Mouse (Mus musculus) intestine, embryonic 16.5 days (tissue): ENCODE results near the gene Ptges2. TPM values are rescaled to one million over a fixed set of nuclear protein-coding genes. Genes with fewer than 3 reads are reported as not detected.
"Not testable (repeated sequence)": the region's sequence is repeated elsewhere in the genome, so short reads cannot be mapped to it uniquely, and the experiment has no call there.

Experiments used
- ATAC-seq: fragments of 200-750 bp; cut with Nextera tagmentation; 2 replicates; pipeline ENCODE4 v1.8.0; 2017; ENCODE audit warnings: moderate TSS enrichment, moderate library complexity
- H3K27ac ChIP-seq: fragments of 300-500 bp; sonication (generic); 2 replicates; pipeline ENCODE4 v1.5.1; 2014; ENCODE audit warnings: mild to moderate bottlenecking, low read length
- H3K27me3 ChIP-seq: fragments of 300-500 bp; sonication (generic); replicated peaks from 2 replicates; pipeline ENCODE4 v1.6.1; 2014; ENCODE audit warnings: low read length, control low read depth, mixed read lengths; ENCODE audit not compliant: control insufficient read depth, insufficient read depth
- H3K36me3 ChIP-seq: fragments of 300-500 bp; sonication (generic); 2 replicates; pipeline ENCODE4 v1.6.1; 2014; ENCODE audit warnings: low read length, control low read depth; ENCODE audit not compliant: control insufficient read depth, insufficient read depth
- H3K4me1 ChIP-seq: fragments of 300-500 bp; sonication (generic); 2 replicates; pipeline ENCODE4 v1.6.1; 2014; ENCODE audit warnings: low read length, control low read depth, mixed read lengths; ENCODE audit not compliant: control insufficient read depth, insufficient read depth
- H3K4me2 ChIP-seq: fragments of 300-500 bp; sonication (generic); 2 replicates; pipeline ENCODE4 v1.6.1; 2014; ENCODE audit warnings: low read depth, low read length, control low read depth
- H3K4me3 ChIP-seq: fragments of 300-500 bp; sonication (generic); 2 replicates; pipeline ENCODE4 v1.5.1; 2014; ENCODE audit warnings: mild to moderate bottlenecking, low read length
- H3K9ac ChIP-seq: fragments of 300-500 bp; sonication (generic); 2 replicates; pipeline ENCODE4 v1.6.1; 2014; ENCODE audit warnings: low read depth, low read length
- H3K9me3 ChIP-seq: fragments of 300-500 bp; sonication (generic); 2 replicates; pipeline ENCODE4 v1.6.1; 2016; ENCODE audit warnings: low read length, control low read depth; ENCODE audit not compliant: control insufficient read depth
- WGBS: fragments of 180-500 bp; shearing (Covaris S2); extraction: QIAGEN DNeasy Blood & Tissue Kit; methylation state at CpG from one replicate; pipeline ENCODE4 v1.1.7; 2014; 5-methylcytosine and 5-hydroxymethylcytosine counted together
- polyA plus RNA-seq: library from polyadenylated mRNA; unstranded; fragments of >200 nt; fragmentation: Nextera tagmentation; extraction: Ambion mirVana; gene quantifications from 2 replicates; pipeline ENCODE4 v1.2.1, GENCODE M21; 2015

The Ptges2 gene
- polyA plus RNA-seq, 1 experiment from 2014 or later = 49.8 TPM

DNA sequence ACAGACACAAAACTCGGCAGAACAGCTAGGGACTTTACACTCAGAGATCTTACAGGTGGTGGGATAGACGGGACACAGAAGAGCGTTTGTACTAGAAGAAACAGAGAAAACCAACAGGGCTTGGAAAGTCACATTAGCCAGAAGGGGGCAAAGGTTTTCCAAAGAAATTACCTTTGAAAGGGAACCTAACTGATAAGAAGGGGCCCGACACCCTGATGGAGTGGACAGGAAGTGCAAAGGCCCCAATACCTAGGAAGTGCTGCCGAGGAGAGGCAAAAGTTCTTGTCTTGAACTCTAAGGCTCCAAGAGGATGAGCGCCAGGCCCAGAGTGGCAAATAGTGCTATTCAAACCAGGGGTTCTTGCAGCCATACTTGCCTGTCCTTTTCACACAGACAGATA, 41.9 kb upstream of the Ptges2 start:
- Histone ChIP-seq H3K36me3 (no peaks in the 10 kb centered on the region), H3K4me3 (peak overlapping the region; percentile 69), H3K4me1 (peaks cover 34% of the 10 kb centered on the region), H3K9ac (peak overlapping the region; percentile 65), H3K27me3 (no peaks in the 10 kb centered on the region), H3K27ac (peak overlapping the region; percentile 96), H3K9me3 (no peaks in the 10 kb centered on the region), H3K4me2 (peak overlapping the region; percentile 79)
- peak; percentile 62 for ATAC-seq
- whole genome bisulfite sequencing = 45% methylated on average over 6 of the region's 6 CpGs

DNA sequence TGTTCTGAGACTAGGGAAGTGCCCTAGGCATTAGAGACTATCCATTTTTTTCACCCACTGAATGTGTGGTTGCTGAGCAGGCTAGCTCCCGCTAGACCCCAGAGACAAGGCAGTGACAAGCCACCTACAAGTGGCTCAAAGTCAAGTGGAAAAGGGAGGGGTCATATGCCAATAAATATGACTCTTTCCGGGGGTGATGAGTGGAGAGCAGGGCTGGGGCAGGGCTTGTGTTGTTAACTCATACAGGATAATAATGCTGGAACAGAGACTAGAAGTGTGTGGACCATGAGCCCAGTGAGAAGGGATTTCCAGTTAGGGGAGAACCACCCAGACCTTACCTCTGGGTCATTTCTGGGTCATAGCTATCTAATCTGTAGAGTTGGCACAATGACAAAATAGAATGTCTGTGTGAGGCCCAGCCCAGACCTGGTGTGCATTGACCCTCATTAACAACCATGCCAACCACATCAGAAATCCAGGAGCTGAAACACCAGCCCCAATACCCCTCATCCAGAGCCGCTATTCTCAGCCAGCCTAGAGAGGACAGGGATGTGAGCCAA, 41.3 kb upstream of the Ptges2 start:
- no peaks in the 10 kb centered on the region for H3K9me3 ChIP-seq
- H3K9ac ChIP-seq = no peak overlapping the region
- H3K4me2 ChIP-seq = peak overlapping the region; percentile 23
- no peaks in the 10 kb centered on the region for H3K36me3 ChIP-seq
- no peak overlapping the region for H3K4me3 ChIP-seq
- no peaks in the 10 kb centered on the region for H3K27me3 ChIP-seq
- 67% methylated on average over 3 of the region's 3 CpGs for WGBS
- peak; percentile 76 for ATAC-seq
- H3K4me1 ChIP-seq = peaks cover 34% of the 10 kb centered on the region
- peak overlapping the region; percentile 96 for H3K27ac ChIP-seq

GRCm38 (mm10) chr2:32356216-32356615, 39.5 kb upstream of the Ptges2 start:
- peaks cover 27% of the 10 kb centered on the region for H3K4me1 ChIP-seq
- no peaks in the 10 kb centered on the region for H3K27me3 ChIP-seq
- no peak overlapping the region for H3K4me3 ChIP-seq
- no peak overlapping the region for H3K4me2 ChIP-seq
- H3K9me3 ChIP-seq = no peaks in the 10 kb centered on the region
- 75% methylated on average over 10 of the region's 10 CpGs for WGBS
- no peak for ATAC-seq
- no peaks in the 10 kb centered on the region for H3K36me3 ChIP-seq
- H3K27ac ChIP-seq = peak overlapping the region; percentile 21; the same call in 1 of the 2 replicates
- H3K9ac ChIP-seq = no peak overlapping the region

DNA sequence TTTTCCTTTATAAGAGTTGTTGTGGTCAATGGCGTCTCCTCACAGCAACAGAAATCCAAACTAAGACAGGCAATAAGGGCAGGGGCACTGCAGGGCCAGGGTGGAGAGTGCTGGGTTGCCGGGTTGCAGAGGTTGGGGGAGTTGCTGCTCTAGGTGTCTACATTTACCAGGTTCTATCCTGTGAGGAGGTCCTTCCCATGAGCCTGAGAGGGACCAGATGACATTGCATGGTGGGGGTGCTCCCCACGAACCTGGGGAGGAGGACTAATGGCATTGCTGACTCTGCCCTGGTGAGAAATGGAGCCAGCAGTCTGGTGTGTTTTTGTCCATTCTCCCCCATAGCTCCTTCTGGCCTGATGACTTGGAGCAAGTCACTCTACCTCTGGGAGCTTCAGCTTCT, 38.0 kb upstream of the Ptges2 start:
- no peak for ATAC-seq
- Histone ChIP-seq H3K27ac (no peak overlapping the region), H3K27me3 (0 out of 2 replicates have a peak, but pooled peaks cover 3% of the 10 kb centered on the region), H3K4me1 (peaks cover 25% of the 10 kb centered on the region), H3K9me3 (no peaks in the 10 kb centered on the region), H3K4me3 (no peak overlapping the region), H3K4me2 (no peak overlapping the region), H3K36me3 (no peaks in the 10 kb centered on the region), H3K9ac (no peak overlapping the region)
- 74% methylated on average over 3 of the region's 3 CpGs for WGBS

- ATAC-seq = no peak
- no peaks in the 10 kb centered on the region for H3K36me3 ChIP-seq
- no peaks in the 10 kb centered on the region for H3K9me3 ChIP-seq
- 0 out of 2 replicates have a peak, but pooled peaks cover 3% of the 10 kb centered on the region for H3K27me3 ChIP-seq
- 54% methylated on average over 10 of the region's 10 CpGs for WGBS
- H3K4me2 ChIP-seq = no peak overlapping the region
- H3K9ac ChIP-seq = no peak overlapping the region
- no peak overlapping the region for H3K4me3 ChIP-seq
- peaks cover 25% of the 10 kb centered on the region for H3K4me1 ChIP-seq
- no peak overlapping the region for H3K27ac ChIP-seq
Observed at GRCm38 (mm10) chr2:32358381-32358780, 37.3 kb upstream of the Ptges2 start.

GRCm38 (mm10) chr2:32360741-32361140, 35.0 kb upstream of the Ptges2 start:
- no peaks in the 10 kb centered on the region for H3K9me3 ChIP-seq
- peak overlapping the region; percentile 85 for H3K27ac ChIP-seq
- H3K4me2 ChIP-seq = peak overlapping the region; percentile 75
- H3K4me3 ChIP-seq = peak overlapping the region; percentile 51
- H3K36me3 ChIP-seq = peaks cover 4% of the 10 kb centered on the region; the same call in 1 of the 2 replicates
- peak; percentile 19; the same call in 1 of the 2 replicates for ATAC-seq
- H3K27me3 ChIP-seq = 0 out of 2 replicates have a peak, but pooled peaks cover 3% of the 10 kb centered on the region
- 6% methylated on average over 14 of the region's 14 CpGs for WGBS
- H3K9ac ChIP-seq = no peak overlapping the region; the same call in 1 of the 2 replicates
- peaks cover 29% of the 10 kb centered on the region for H3K4me1 ChIP-seq

DNA sequence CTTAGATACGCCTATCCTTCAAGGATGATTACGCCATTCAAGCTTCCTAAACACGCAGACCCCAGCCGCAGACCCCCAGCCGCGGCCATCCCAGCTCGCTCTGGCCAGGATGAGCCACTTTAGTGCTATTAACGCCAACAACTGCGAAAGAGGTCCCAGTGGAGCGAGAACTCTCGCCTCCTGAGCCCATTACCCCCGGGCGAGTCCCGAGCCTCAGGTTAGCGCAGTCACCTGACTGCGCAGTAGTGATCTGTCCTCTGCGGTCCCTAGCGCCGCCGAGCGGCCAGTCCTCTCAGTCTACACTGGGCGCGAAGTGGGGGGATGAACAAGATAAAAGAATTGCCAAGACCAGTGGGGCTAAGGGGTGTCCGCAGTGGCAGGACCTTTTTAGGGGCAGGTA, 34.3 kb upstream of the Ptges2 start:
- peak; percentile 74 for ATAC-seq
- peak overlapping the region; percentile 73 for H3K9ac ChIP-seq
- peak overlapping the region; percentile 85 for H3K27ac ChIP-seq

GRCm38 (mm10) chr2:32362274-32362673, 33.4 kb upstream of the Ptges2 start:
- peak overlapping the region; percentile 97 for H3K27ac ChIP-seq
- peak overlapping the region; percentile 89 for H3K9ac ChIP-seq
- H3K4me3 ChIP-seq = peak overlapping the region; percentile 79
- H3K36me3 ChIP-seq, ATAC-seq, H3K27me3 ChIP-seq, H3K9me3 ChIP-seq: not testable (repeated sequence)
- H3K4me2 ChIP-seq = peak overlapping the region; percentile 81
- 36% methylated on average over 5 of the region's 5 CpGs for WGBS
- H3K4me1 ChIP-seq = peaks cover 16% of the 10 kb centered on the region

More for the DNA sequence above, 34.3 kb upstream of the Ptges2 start:
- H3K4me2 ChIP-seq = peak overlapping the region; percentile 75
- H3K27me3 ChIP-seq = 0 out of 2 replicates have a peak, but pooled peaks cover 3% of the 10 kb centered on the region
- peaks cover 22% of the 10 kb centered on the region for H3K4me1 ChIP-seq
- peak overlapping the region; percentile 51 for H3K4me3 ChIP-seq
- WGBS = 1% methylated on average over 24 of the region's 24 CpGs
- H3K9me3 ChIP-seq = no peaks in the 10 kb centered on the region
- peaks cover 5% of the 10 kb centered on the region for H3K36me3 ChIP-seq

DNA sequence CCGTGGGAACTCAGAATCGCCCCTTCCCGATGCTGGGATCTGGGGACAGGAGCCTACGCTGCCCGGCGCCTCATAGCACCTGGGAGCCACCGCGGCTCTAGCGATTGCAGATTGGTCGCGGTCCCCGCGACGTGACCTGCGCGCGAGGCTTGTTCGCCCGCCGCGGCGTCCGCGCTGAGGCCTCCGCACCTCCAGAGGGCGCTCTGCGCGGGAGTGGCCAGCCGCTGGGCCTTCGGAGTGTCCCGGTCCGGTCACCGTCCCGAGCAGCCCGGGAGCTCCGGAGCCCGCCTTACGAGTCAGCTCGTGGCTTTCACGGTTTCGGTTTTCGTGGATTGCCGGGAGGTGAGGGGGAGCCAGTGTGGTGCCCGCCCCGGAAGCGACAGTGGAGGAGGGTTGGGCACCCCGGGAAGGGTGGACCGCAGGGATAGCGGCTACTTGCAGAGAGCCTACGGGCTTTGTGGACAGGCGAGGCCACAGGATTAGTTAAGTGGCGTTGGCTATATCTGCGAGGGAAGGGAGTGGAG, 32.8 kb upstream of the Ptges2 start:
- Histone ChIP-seq H3K9me3 (no peaks in the 10 kb centered on the region), H3K4me2 (peak overlapping the region; percentile 81), H3K4me1 (peaks cover 16% of the 10 kb centered on the region), H3K27ac (peak overlapping the region; percentile 97), H3K9ac (peak overlapping the region; percentile 89), H3K36me3 (peaks cover 5% of the 10 kb centered on the region), H3K4me3 (peak overlapping the region; percentile 79), H3K27me3 (0 out of 2 replicates have a peak, but pooled peaks cover 3% of the 10 kb centered on the region)
- under 1% methylated on average over 53 of the region's 53 CpGs for WGBS
- peak; percentile 82 for ATAC-seq
